Mouse (Mus musculus): Measurements from ENCODE around the gene Wfdc6b.
"Not testable (repeated sequence)": the region's sequence is repeated elsewhere in the genome, so short reads cannot be mapped to it uniquely, and the experiment has no call there.

Wfdc6b gene

DNA sequence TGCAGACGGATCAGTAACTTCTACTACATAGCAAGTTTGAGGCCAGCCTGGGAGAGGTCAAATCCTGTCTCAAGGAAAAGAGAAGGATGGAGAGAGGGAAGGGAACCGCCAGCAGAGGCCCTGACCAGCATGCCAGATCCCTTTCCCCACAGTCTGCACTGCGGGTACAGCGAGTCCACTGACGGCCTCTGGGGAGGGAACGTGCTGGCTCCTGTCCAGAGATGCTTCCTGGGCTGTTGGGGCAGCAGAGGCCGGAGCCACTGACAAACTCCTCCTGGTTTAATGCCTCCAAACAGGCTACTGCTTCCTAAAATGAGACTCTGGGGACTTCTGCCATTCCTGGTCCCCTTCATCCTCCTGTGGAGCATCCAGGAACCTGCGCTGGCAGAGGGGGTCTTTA, at the start of gene Wfdc6b, which contains the start of gene Wfdc8:
Wfdc6b (plus strand) TSS at position 52 of the 400 bp plus-strand sequence.
Wfdc8 (minus strand) TSS at position 156 of the 400 bp plus-strand sequence.
- in situ Hi-C loops (cut with MseI, MboI) = not testable (repeated sequence)

DNA sequence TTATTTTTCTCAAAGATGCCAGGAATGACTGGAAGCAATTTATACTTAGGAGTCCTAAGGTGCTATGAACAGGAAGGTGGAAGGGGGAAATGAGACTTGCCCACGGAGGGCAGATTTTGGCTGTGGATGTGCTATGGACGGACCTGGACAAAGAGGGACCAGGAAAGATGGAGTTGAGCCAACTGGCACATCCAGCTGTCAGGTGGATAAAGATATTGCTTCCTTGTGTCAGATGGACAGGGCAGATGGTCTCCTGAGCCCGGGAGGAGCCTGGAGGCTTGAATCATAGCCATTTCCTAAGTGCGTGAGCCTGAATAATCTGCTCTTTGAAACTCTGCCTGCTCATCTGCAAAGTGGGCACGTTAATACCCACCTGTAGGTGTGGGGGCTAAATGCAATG, 49.0 kb upstream of the Wfdc6b start:
- in situ Hi-C loops (cut with MseI, MboI) = no loop called here

- in situ Hi-C loops (cut with MseI, MboI) = no loop called here
Measured at GRCm38 (mm10) chr2:164566997-164567396, 46.3 kb upstream of the Wfdc6b start.

DNA sequence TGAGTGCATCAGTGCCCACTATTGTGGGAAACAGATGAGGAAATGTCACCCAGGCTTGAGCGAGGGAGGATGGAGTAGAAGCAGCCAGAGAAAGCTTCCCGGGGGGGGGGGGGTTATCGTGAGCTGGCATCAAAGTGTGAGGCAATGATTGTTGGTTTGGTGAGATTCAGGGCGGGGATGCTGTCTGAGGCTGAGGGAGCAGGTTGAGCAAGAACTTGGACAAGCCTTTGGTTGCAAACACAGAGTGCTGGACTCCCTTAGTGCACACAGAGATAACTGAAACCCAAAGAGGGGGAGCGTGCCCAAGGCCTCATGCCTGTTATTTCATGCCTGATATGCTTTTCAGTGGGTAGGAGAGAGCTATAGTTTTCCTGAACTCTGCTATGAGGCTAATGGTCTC, 45.9 kb upstream of the Wfdc6b start:
- in situ Hi-C loops (cut with MseI, MboI) = no loop called here

DNA sequence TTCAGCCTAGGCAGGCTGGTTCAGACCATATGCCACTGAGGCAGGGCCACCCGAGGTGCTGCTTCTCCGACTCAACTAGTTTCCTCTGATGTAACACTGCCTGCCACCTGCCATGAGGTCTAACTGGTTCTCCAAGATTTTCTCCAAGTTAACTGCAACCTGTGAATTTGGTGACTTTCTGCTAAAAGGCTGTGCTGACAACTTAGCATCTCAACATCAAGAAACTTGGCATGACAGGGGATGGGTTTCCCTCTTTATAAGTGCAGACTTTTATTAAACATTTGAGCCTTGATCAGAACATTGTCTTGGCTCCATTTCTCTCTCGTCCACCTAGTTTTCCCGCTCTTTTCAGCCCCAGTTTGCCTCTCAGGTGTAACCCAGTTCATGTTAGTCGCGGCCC, 40.0 kb upstream of the Wfdc6b start, which contains the start of gene Spint3:
Spint3 (minus strand) TSS at position 101 of the 400 bp plus-strand sequence.
- in situ Hi-C loops (cut with MseI, MboI) = not testable (repeated sequence)

DNA sequence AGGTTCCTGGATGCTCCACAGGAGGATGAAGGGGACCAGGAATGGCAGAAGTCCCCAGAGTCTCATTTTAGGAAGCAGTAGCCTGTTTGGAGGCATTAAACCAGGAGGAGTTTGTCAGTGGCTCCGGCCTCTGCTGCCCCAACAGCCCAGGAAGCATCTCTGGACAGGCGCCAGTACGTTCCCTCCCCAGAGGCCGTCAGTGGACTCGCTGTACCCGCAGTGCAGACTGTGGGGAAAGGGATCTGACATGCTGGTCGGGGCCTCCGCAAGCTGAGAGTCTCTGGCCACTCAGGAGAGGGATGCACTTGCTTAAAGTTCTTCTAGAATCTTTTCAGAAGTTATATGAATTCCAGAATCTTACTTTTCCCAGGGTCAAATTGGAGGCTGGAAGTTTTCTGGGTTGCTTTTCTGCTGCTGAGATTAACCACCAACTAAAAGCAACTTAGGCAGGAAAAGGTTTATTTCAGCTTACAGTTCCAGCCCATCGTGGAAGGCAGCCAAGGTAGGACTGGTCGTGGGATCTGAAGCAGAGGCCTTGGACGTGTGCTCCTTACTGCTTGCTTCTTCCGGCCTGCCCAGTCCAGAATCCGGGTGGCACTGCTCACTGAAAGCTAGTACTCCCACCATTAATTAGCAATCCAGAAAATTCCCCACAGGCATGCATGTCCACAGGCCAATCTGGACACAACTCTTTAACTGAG, 28.1 kb upstream of the Wfdc6b start, which contains the start of gene Wfdc6a:
Wfdc6a (minus strand) TSS at position 423 of the 701 bp plus-strand sequence.
- in situ Hi-C loops (cut with MseI, MboI) = not testable (repeated sequence)

DNA sequence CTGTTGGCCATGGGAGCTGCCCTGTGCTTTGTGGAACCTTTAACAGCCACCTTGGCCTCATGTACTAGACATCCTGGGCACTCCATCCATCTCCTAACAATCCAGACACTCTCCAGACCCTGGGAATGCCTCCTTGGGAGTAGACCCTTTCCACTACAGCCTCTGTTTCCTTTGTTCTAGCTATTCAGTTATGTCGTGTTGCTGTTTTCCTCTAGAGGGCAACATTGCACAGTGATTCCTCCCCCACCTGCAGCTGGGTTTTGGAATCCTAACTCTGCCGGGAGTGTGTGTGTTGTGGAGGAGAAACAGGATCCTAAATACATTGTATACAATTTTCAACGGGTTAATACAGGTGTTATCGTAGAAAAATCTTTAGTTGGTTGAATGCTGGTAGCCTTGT, 21.3 kb upstream of the Wfdc6b start:
- in situ Hi-C loops (cut with MseI, MboI) = loop anchor here (5.0 to 10.0 kb wide), 2 partner anchors 130 to 133 kb away; no protein-coding TSS in a partner anchor

DNA sequence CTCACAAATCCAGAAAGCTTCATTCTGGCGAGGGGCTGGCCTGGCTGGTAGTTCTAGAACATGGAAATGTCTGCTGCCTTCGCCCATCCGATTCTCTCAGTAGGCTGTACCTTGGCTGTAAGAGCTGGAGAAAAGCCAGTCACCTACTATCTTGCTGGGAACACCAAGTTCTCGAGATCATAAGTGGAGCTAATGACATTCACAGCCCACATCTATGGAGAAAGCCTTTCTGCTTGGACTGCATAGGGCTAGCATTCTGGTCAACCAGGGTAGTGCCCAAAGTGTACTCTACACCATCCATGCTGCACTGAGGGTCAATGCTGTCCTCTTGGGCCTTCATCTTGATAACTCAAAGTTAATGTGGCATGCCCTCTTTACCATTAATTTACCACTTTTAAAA, 19.8 kb upstream of the Wfdc6b start, which contains the start of gene Eppin:
Eppin (minus strand) TSS at position 101 of the 400 bp plus-strand sequence.
- in situ Hi-C loops (cut with MseI, MboI) = loop anchor here (5.0 to 10.0 kb wide), 2 partner anchors 129 to 131 kb away; no protein-coding TSS in a partner anchor

DNA sequence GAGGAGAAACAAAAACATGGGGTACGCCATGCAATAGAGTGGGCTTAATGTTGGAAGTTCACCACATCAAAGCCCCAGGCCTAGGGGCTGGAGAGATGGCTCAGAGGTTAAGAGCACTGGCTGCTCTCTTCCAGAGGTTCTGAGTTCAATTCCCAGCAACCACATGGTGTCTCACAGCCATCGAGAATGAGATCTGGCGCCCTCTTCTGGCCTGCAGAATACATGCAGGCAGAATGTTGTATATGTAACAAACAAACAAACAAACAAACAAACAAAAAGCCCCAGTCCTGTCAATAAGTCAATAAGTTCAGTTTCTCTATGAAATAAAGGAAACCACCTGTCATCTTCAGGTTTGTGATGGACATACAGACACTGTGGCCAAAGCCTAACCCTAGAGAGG, 13.1 kb upstream of the Wfdc6b start:
- in situ Hi-C loops (cut with MseI, MboI) = no loop called here

GRCm38 (mm10) chr2:164603482-164603881, 9.8 kb upstream of the Wfdc6b start:
- in situ Hi-C loops (cut with MseI, MboI) = no loop called here

DNA sequence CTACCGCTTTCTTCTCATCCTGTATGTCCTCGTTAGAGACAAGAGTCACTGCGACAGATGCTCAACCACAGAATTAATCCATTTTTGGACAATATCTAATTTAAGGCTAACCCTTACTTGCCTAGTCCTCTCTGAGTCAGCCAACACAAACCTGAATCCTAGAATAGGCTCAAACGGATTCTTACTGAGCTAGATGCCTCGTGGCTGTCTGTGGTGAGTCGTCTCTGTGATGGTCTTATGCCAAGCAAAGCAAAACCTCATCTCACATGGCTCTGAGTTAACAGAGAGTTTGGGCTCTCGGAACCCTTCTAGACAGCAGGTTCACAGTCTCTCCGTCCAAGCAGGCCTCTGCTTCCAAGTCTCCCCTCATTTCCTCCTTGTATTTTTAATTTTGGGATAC, 8.9 kb upstream of the Wfdc6b start:
- in situ Hi-C loops (cut with MseI, MboI) = no loop called here

- in situ Hi-C loops (cut with MseI, MboI) = no loop called here
Measured at GRCm38 (mm10) chr2:164608781-164609180, 4.5 kb upstream of the Wfdc6b start.

DNA sequence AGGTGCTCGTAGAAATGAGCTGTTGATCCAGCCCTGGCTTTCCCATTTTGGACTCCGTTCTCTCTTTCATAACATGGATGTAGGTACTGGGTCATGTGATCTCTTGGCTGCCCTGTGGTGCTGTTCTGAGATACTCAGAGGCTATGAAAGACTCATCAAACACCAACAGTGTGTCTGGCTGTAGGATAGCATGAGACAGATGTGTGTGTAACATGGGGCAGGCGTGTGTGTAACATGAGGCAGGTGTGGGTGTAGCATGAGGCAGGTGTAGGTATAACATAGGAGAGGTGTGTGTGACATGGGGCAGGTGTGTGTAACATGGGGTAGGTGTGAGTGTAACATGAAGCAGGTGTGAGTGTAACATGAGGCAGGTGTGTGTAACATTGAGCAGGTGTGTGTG, 2.1 kb downstream of the Wfdc6b start:
- in situ Hi-C loops (cut with MseI, MboI) = no loop called here

DNA sequence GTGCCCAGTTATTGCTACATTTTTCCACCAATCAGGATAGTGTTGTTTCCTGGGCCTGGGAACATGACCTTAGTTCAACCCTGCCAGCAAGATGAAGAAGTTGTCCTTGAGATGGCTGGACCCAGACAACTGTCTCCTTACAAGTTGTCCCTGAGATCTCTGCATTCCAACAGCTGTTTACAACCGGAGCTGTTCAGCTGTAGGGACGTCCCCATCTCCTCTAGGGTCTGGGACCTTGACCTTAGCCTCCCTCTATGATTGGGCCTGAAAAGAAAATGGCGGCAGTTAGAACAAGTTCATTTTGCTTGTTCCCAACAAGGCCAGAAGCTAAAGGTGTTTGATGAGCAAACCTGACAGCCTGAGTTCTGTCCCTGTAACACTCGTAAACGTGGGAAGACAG, 5.7 kb downstream of the Wfdc6b start:
- in situ Hi-C loops (cut with MseI, MboI) = no loop called here

DNA sequence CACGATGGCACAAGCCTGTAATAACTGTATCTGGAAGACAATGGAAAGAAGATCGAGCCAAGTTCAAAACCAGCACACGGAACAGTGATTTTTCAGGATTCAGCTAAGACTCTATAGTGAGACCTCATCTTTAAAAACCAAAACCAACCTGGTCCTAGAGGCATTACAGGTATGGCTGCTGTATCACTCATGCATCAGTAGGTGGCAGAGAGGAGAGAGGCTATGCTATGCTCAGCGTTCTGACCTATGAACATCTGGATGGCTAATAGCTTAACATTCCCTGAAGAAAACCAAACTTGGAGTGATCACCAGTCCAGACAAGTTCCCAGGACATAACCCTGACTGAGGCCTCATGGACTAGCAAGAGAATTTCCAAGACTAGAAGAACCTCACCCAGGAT, 8.5 kb downstream of the Wfdc6b start:
- in situ Hi-C loops (cut with MseI, MboI) = no loop called here

DNA sequence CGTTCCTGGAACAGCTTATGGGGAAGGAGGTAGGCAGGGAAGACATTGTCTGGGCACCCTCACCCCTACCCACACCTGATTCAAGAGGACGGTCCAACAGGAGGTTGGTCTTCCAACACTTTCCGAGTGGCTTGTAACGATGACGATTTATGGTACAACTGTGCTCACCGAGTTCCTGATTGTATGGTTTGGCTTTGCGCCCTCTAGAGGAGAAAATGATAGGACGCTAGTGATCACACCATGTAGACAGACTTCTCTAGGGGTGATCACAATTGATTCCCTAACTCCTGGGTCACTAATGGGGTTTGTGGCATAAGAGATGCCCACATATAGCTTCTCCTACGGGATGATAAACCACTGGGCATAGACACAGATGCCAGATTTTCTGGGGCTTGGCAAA, 21.9 kb downstream of the Wfdc6b start:
- in situ Hi-C loops (cut with MseI, MboI) = no loop called here

- in situ Hi-C loops (cut with MseI, MboI) = no loop called here
Measured at GRCm38 (mm10) chr2:164638696-164639095, 25.4 kb downstream of the Wfdc6b start, which contains the start of gene Wfdc16. Gene Wfdc16, minus strand, starts transcription at chr2:164638796.

GRCm38 (mm10) chr2:164641129-164641528, 27.8 kb downstream of the Wfdc6b start:
- in situ Hi-C loops (cut with MseI, MboI) = no loop called here

GRCm38 (mm10) chr2:164641881-164642673, 28.8 kb downstream of the Wfdc6b start:
- in situ Hi-C loops (cut with MseI, MboI) = no loop called here

- in situ Hi-C loops (cut with MseI, MboI) = no loop called here
Measured at GRCm38 (mm10) chr2:164655858-164656257, 42.5 kb downstream of the Wfdc6b start, which contains the start of gene Wfdc10. Gene Wfdc10, plus strand, starts transcription at chr2:164656046.

GRCm38 (mm10) chr2:164656483-164656882, 43.2 kb downstream of the Wfdc6b start, which contains the start of gene Wfdc9:
Gene Wfdc9, minus strand, starts transcription at chr2:164656583.
- in situ Hi-C loops (cut with MseI, MboI) = no loop called here

DNA sequence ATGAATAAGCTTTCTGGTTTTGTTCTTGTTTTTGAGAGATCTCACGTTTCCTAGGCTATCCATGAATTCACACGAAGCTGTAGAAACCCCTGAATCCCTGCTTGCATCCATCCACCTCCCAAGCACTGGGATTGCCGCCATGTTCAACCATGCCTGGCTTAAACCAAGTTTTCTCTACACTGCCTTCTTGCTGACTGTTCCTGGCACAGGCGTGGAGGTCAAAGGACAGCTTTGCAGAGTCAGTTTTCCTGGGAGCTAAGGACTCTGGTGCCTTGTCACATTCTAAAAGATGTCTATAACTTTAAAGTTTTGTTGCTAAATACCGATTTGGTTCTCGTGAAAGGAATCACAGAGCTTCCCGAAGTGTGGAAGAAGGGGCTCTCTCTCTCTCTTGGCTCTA, 51.5 kb downstream of the Wfdc6b start:
- in situ Hi-C loops (cut with MseI, MboI) = no loop called here
